Mouse (Mus musculus) hindbrain, embryonic 10.5 days (tissue): ENCODE results near the gene Rapgef2. TPM values are rescaled to one million over a fixed set of nuclear protein-coding genes. Genes with fewer than 3 reads are reported as not detected.

Experiments
- DNase-seq: peaks from one replicate; pipeline ENCODE4 v3.0.0-alpha.2; 2017; ENCODE audit warnings: low spot score
- H3K27ac ChIP-seq: fragments of 300-500 bp; sonication (generic); 2 replicates; pipeline ENCODE4 v1.5.1; 2016; ENCODE audit warnings: mild to moderate bottlenecking, moderate library complexity
- H3K27me3 ChIP-seq: fragments of 300-500 bp; sonication (generic); 2 replicates; pipeline ENCODE4 v1.6.1; 2016; ENCODE audit warnings: mild to moderate bottlenecking; ENCODE audit not compliant: poor library complexity, insufficient read depth, severe bottlenecking
- H3K36me3 ChIP-seq: fragments of 300-500 bp; sonication (generic); 2 replicates; pipeline ENCODE4 v1.6.1; 2016; ENCODE audit warnings: mild to moderate bottlenecking, moderate library complexity
- H3K4me1 ChIP-seq: fragments of 300-500 bp; sonication (generic); replicated peaks from 2 replicates; pipeline ENCODE4 v1.6.1; 2016; ENCODE audit warnings: mild to moderate bottlenecking
- H3K4me3 ChIP-seq: fragments of 300-500 bp; sonication (generic); 2 replicates; pipeline ENCODE4 v1.5.1; 2016; ENCODE audit warnings: mild to moderate bottlenecking, moderate library complexity
- H3K9me3 ChIP-seq: fragments of 300-500 bp; sonication (generic); 2 replicates; pipeline ENCODE4 v1.6.1; 2016; ENCODE audit warnings: mild to moderate bottlenecking, moderate library complexity
- WGBS: fragments of 180-500 bp; shearing (Covaris S2); methylation state at CpG from one replicate; pipeline ENCODE4 v1.1.7; 2016; 5-methylcytosine and 5-hydroxymethylcytosine counted together
- polyA plus RNA-seq: library from polyadenylated mRNA; unstranded; fragments of >200 nt; fragmentation: Nextera tagmentation; extraction: Ambion mirVana; gene quantifications from 2 replicates; pipeline ENCODE4 v1.2.1, GENCODE M21; 2016

The Rapgef2 gene
- polyA plus RNA-seq, 1 experiment from 2014 or later, result 5.2 TPM

DNA sequence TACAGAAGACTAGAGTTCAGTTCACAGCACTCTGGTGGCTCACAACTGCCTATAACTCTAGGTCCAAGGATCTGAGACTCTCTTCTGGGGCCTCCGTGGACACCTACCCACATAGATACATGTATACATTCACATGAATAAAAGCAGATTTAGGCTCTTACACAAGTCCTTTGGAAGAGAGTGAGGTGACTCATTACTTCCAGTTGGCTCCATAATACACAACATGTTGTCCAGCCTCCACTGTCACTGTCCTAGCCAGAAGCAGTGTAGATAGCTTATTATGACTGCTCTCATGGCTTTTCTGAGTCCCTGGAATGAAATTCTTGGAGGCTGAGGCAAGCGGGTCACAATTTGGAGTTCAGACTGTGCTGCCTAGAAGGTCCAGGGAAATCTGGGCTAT lies 251.9 kb downstream of the Rapgef2 start:
- no peaks in the 10 kb centered on the region for H3K27me3 ChIP-seq
- no peak overlapping the region for H3K27ac ChIP-seq
- H3K9me3 ChIP-seq, result peaks cover 4% of the 10 kb centered on the region; the same call in 1 of the 2 replicates
- peaks cover 3% of the 10 kb centered on the region; the same call in 1 of the 2 replicates for H3K4me1 ChIP-seq
- H3K4me3 ChIP-seq, result no peak overlapping the region
- WGBS, result 92% methylated on average over 2 of the region's 2 CpGs
- H3K36me3 ChIP-seq, result no peaks in the 10 kb centered on the region
- no peak for DNase-seq

DNA sequence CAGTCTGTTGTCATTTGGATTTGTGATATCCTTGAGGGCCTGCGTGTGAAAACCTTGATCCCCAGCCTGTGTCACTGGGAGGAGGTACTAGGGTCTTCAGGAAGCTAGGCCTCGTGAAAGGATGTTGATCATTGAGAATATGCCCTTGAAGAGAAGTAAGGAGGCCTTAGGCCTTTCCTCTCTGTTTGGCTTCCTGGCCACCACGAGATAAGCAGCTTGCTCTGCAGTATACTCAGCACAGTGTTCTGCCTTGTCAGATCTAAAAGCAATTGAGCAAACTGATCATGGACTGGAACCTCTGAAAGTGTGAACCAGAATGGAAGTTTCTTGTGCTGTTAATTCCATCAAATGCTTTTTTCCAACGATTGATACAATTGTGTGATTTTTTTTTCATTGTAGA lies 255.5 kb downstream of the Rapgef2 start:
- WGBS, result 83% methylated on average over 4 of the region's 4 CpGs
- Histone ChIP-seq H3K4me1 (no peaks in the 10 kb centered on the region), H3K36me3 (no peaks in the 10 kb centered on the region), H3K4me3 (no peak overlapping the region), H3K27me3 (no peaks in the 10 kb centered on the region), H3K27ac (no peak overlapping the region), H3K9me3 (peaks cover 4% of the 10 kb centered on the region; the same call in 1 of the 2 replicates)
- DNase-seq, result no peak

DNA sequence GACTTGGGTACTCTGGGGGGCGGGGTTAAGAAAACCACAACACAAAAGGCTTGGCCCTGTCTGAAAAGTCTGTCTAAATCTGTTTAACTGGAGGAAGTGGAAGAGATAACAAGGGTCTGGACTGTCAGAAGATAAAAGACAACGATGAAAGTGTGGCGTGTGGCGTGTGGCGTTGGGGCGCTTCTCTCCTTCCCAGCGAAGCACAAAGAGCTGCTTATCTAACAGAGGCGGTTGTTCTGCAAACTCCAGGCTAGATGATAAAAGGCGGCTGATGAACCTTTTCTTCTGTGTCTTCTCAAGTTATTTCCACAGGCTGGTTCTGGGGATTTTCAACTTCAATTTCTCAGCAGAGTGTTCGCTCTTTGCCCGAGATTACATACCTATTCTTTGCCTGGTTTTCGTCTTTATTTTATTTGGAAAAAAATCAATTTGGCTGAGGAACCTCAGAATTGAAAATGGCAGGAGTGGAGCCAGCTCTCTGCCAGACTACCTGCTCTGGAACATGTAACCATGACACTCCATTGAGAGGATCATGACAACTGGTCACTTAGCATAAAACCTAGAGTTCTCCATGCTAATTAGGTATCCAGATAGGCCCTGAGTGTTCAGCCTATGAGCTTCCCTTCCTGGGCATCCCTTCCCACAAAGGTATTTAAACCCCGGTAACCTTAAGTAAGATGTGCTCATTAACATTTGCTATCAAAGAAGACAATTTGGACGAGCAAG lies 258.0 kb downstream of the Rapgef2 start:
- Histone ChIP-seq H3K27ac (no peak overlapping the region), H3K9me3 (peaks cover 4% of the 10 kb centered on the region; the same call in 1 of the 2 replicates), H3K4me1 (no peaks in the 10 kb centered on the region), H3K4me3 (no peak overlapping the region), H3K27me3 (no peaks in the 10 kb centered on the region), H3K36me3 (no peaks in the 10 kb centered on the region)
- WGBS, result 84% methylated on average over 14 of the region's 14 CpGs
- no peak for DNase-seq

DNA sequence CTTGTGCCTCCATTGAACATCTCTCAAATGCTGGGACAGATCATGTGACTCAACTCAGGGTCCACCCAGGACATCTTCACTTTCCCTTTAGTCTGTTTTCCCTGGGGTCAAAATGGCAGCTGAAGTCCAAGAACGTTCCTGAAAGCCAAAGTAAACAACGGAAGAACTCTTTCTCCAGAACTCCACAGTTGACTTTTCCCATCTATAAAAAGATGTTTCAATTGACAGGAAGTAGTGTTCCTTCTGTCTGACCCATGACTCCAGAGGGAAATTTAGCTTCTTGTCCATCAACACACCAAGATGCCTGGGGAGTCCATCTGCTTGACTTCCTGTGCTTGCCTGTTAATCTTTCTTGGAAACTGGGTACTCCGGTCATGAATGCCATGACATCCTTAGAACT lies 260.3 kb downstream of the Rapgef2 start:
- no peak for DNase-seq
- H3K4me1 ChIP-seq, result no peaks in the 10 kb centered on the region
- WGBS, result 74% methylated on average over 3 of the region's 3 CpGs
- H3K9me3 ChIP-seq, result no peaks in the 10 kb centered on the region
- H3K4me3 ChIP-seq, result no peak overlapping the region
- H3K27ac ChIP-seq, result no peak overlapping the region
- H3K36me3 ChIP-seq, result no peaks in the 10 kb centered on the region
- no peaks in the 10 kb centered on the region for H3K27me3 ChIP-seq

DNA sequence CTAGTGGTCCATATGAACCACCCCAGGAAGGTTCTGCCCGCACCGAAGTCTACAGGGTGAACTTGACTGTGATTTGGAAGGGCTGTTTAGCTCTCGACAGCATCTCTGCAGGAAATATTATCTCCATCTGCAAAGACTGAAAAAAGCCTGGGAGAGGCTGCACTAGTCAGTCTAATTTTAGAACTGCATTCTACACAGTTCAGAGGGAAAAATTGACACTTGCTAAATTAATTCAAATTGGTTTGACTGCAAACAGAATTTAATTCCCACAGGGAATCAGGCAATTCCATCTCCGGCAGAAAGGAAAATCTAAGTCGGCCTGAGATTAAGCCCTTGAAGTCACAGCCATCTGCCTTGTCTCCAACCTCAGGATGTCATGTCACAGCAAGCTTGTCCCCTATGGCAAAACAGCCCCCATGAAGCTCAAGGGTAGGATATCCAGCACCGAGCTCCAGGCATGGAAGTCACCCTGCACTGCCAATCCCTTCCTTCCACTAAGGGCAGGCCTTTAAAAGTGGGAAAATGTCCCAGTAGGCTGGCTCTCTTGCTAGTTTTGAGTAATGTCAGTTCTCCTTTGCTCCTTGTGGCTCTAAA lies 262.5 kb downstream of the Rapgef2 start:
- no peak overlapping the region for H3K27ac ChIP-seq
- H3K4me3 ChIP-seq, result no peak overlapping the region
- DNase-seq, result no peak
- WGBS, result 85% methylated on average over 6 of the region's 6 CpGs
- H3K27me3 ChIP-seq, result no peaks in the 10 kb centered on the region
- H3K4me1 ChIP-seq, result no peaks in the 10 kb centered on the region
- H3K36me3 ChIP-seq, result no peaks in the 10 kb centered on the region
- no peaks in the 10 kb centered on the region for H3K9me3 ChIP-seq

DNA sequence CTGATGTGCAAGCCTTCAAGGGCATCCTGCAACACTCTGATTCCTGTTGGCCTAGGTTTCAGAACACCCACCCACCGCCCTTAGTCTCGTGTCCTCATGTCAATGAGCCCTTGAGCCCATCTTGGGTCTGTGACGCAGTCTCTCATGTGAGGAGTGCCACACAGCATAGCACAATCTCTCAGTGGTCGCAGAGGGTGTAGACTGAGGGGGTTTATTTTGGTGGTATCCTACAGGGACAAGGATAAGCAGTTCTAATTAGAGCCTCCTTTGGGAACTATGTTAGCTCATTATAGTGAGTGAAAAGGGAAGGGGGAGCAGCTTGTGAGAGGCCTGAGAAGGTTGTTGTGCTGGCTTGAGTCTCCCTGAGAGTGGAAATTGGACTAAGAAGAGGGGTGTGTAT lies 263.6 kb downstream of the Rapgef2 start:
- Histone ChIP-seq H3K27me3 (no peaks in the 10 kb centered on the region), H3K27ac (no peak overlapping the region), H3K4me3 (no peak overlapping the region), H3K36me3 (no peaks in the 10 kb centered on the region), H3K9me3 (no peaks in the 10 kb centered on the region), H3K4me1 (no peaks in the 10 kb centered on the region)
- no peak for DNase-seq
- 87% methylated on average over 4 of the region's 4 CpGs for WGBS

DNA sequence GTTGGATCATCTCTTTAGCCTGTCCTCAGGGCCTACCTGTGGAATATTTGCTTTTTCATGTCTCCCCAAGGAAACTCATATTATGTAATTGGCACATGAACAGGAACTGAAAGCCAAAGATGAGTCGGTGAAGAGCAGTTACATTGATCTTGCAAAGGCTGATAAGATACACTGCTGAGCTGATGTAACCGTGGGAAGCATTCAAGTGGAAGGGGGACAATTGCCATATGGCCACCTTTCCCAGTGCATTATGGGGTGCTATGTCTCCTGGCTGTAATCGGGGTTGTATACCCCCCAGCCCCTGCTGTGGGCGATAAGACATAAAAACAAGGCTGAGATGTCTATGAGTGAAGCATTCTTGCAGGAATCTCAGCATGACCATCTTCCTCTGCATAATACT lies 268.9 kb downstream of the Rapgef2 start:
- Histone ChIP-seq H3K9me3 (no peaks in the 10 kb centered on the region), H3K4me3 (no peak overlapping the region), H3K27ac (no peak overlapping the region), H3K27me3 (no peaks in the 10 kb centered on the region), H3K36me3 (no peaks in the 10 kb centered on the region), H3K4me1 (no peaks in the 10 kb centered on the region)
- 90% methylated on average over 4 of the region's 4 CpGs for whole genome bisulfite sequencing
- DNase-seq, result no peak

DNA sequence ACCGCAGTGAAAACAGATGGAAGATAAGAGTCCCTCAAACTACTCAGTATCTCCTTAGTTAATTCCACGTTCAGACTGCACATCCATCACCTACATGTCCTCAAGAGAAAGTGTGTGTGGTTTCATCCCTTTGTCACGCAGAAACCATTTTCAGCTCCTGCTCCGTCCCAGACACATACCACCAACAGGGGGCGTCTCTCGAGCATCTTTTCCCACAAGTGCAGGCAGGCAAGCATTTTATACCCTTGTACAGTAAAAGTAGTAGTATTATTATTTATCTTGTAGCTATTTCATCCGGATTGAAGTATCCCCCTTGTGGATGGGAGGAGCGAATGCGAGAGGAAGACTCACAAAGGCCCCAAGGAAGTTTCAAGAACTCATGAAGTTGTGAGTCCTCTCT lies 269.5 kb downstream of the Rapgef2 start:
- Histone ChIP-seq H3K4me1 (no peaks in the 10 kb centered on the region), H3K9me3 (no peaks in the 10 kb centered on the region), H3K27ac (no peak overlapping the region), H3K4me3 (no peak overlapping the region), H3K36me3 (no peaks in the 10 kb centered on the region), H3K27me3 (no peaks in the 10 kb centered on the region)
- 85% methylated on average over 9 of the region's 9 CpGs for WGBS
- DNase-seq, result no peak

DNA sequence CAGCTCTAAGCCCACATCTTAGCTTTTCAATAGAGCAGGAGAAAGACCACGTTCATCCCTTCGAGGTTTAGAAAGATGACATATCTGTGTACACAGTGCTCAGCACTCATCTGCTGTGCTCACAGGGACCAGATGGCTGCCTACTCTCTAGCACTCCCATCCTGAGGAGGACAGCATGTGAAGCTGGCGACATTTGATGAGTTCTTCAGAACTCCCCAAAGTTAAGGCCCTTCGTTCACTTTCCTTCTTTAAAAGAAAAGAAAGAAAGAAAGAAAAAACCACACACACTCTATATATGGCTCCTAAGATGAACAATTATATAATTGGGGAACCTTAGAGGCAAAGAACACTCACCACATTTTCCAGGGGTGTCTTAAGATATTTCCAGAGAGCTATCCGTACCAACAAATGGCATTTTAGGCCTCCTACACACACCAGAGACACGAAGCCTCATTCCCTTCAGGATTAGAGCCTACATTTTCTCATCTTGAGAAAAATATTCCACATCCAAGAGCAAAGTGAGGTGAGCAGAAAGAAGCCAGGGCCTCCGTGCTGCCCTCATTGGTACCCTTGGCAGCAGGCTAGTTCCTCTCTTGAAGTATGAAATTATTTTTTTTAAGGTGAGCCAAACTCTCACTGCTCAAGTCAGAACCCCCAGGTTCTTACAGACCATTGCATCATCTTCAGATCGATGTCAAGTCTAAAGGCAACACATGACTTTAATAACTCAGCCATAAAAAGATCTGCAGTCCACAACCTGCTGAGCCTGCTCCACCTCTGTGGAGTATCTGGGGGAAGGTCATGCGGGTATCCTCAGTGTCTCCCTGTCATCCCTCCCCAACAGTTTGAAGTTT lies 270.5 kb downstream of the Rapgef2 start:
- Histone ChIP-seq H3K27ac (no peak overlapping the region), H3K4me1 (no peaks in the 10 kb centered on the region), H3K9me3 (no peaks in the 10 kb centered on the region), H3K4me3 (no peak overlapping the region), H3K36me3 (no peaks in the 10 kb centered on the region), H3K27me3 (no peaks in the 10 kb centered on the region)
- 87% methylated on average over 9 of the region's 9 CpGs for WGBS
- no peak for DNase-seq

Other genes with a start within 250 kb of the Rapgef2 start
- 0.12 TPM in 1 of 2 replicates, not detected in the other for gene Gm17359, start 50.1 kb upstream of the Rapgef2 start, polyA plus RNA-seq